Mouse (Mus musculus) testis, adult 2 months (tissue): Measurements from ENCODE around the gene Abat.

Source experiments
- CTCF ChIP-seq: fragments of 200-500 bp; IDR thresholded peaks from 2 replicates; pipeline ENCODE4 v1.5.1; 2012; ENCODE audit warnings: low read depth, mild to moderate bottlenecking, inconsistent platforms, low read length, moderate library complexity; ENCODE audit not compliant: control insufficient read depth, insufficient read depth, insufficient replicate concordance
- POLR2A ChIP-seq: fragments of 200-500 bp; IDR thresholded peaks from 2 replicates; pipeline ENCODE4 v1.6.1; 2012; ENCODE audit warnings: low read depth, mild to moderate bottlenecking, inconsistent platforms, low read length, moderate library complexity; ENCODE audit not compliant: control insufficient read depth

DNA sequence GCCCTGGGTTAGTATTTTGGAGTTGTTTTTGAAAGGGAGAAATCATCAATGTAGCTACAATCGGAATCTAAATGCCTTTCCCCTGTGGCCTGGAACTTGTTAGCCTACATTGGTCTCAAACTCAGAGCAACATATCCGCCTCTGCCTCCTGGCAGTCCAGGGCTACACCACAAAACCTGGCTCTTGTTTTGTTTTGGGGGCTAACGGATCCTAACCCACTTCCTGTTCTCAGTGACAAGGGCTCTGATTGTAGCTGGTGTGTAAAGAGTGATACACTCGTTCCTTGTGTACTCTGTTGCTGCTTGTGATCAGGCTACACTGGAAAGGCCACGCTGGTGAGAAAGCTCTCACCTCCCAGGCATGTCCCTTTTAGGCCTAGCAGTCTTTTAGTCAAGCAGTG is 118.2 kb downstream of the Abat start:
- TF ChIP-seq CTCF (no peak), POLR2A (no peak)
